Mouse (Mus musculus): ENCODE data around the gene Ssr1. TPM values are rescaled to one million over a fixed set of nuclear protein-coding genes. Genes with fewer than 3 reads are reported as not detected.

Gene Ssr1
- polyA plus RNA-seq, 1 experiment from 2014 or later, result 128 TPM

DNA sequence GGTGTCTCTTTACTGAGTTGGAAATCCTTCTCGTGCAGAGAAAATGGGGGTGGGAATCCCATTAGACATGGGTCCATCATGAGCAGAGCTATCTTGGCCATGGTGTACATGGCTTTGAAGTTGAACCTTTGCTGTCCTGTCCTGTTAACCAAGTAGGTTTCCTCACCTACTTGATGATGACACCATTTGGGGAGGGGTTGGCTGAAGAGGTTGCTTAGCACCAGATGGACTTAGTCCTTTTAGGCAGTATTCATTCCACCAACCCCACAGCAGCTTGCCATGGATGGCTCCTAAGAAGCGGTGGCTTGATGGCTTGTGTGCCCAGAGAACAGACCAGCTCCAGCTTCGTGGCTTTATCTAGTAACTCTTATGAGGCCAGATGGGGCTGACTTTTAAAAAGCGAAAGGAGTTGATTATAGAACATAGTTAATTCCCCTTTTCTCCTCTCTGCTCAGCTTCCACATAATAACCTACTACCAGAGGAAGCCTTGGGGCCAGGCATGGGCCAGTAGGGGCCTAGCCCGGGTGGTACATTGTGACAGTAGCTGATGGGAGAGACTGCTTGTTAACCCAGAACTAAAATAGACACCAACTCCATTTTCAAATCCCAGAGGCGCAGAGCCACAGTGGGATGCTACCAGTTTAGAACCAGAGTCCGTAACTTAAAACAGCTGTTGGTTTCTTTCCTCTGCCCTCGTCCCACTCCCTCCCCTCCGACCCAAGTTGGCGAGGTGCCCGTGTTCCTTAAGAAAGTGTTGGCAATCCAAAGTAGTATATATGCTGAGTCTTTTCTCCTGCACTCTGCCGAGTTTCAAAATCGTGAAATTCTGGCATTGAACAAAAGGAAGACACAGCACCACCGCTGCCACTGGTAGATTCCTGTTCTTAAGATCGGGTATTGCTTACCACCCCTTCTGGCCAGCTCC, 75.4 kb downstream of the Ssr1 start:
- no peak overlapping the region for H3K27ac ChIP-seq
- no peaks in the 10 kb centered on the region for H3K4me1 ChIP-seq (replicated peaks)
- WGBS, result 82% methylated on average over 15 of the region's 15 CpGs
- no peaks in the 10 kb centered on the region for H3K27me3 ChIP-seq
- no peaks in the 10 kb centered on the region for H3K9me3 ChIP-seq
- no peak overlapping the region for H3K4me3 ChIP-seq (replicated peaks)
- ATAC-seq (ENCODE audit: insufficient number of reproducible peaks, insufficient read depth, low FRiP score, low TSS enrichment, low read depth), result no peak
- peaks cover 53% of the 10 kb centered on the region for H3K36me3 ChIP-seq
- H3K9ac ChIP-seq (replicated peaks), result no peak overlapping the region
- no peak overlapping the region for H3K4me2 ChIP-seq

Other genes starting within 250 kb of the Ssr1 start
- gene Rreb1, start 215.8 kb downstream of the Ssr1 start, polyA plus RNA-seq (2016; fragmentation: Nextera tagmentation; extraction: Ambion mirVana), result 7.7 and 10.3 TPM in 2 replicates
- gene Riok1, start 42.8 kb upstream of the Ssr1 start, polyA plus RNA-seq (2016; fragmentation: Nextera tagmentation; extraction: Ambion mirVana), result 68.6 and 73.3 TPM in 2 replicates
- 1.4 and 1.6 TPM in 2 replicates for gene Cage1, start 42.9 kb upstream of the Ssr1 start, polyA plus RNA-seq (2016; fragmentation: Nextera tagmentation; extraction: Ambion mirVana)
- 4.8 and 5.3 TPM in 2 replicates for gene Dsp, start 157.1 kb upstream of the Ssr1 start, polyA plus RNA-seq (2016; fragmentation: Nextera tagmentation; extraction: Ambion mirVana)
- gene Snrnp48, start 210.7 kb upstream of the Ssr1 start, polyA plus RNA-seq (2016; fragmentation: Nextera tagmentation; extraction: Ambion mirVana), result 38.3 and 43.8 TPM in 2 replicates